Comparison of ENCODE assay signal across 9 mouse cellular contexts in genomic region chr1:154156177-154157062, GRCm38 (mm10). TPM values are rescaled to one million over a fixed set of nuclear protein-coding genes. Genes with fewer than 3 reads are reported as not detected.
DNase-seq lines count a peak whose midpoint lies in the region; ATAC-seq and TF ChIP-seq lines count a peak whose summit lies in the region.
"Had no signal": no experiment of that assay in that cellular context is flagged by ENCODE, and none has a peak within 500 bp of the region (broad histone marks: within the 10 kb centered on the region; RNA-seq: fewer than 3 reads in every experiment).

No protein-coding gene starts in this region.

- ATAC-seq in midbrain, postnatal 0 days (ENCODE audit: low FRiP score), result peak; percentile 90

- no peaks in the 10 kb centered on the region for H3K4me1 ChIP-seq in midbrain, postnatal 0 days (ENCODE audit: insufficient read depth, low read length)

- peak overlapping the region; percentile 65 for H3K27ac ChIP-seq in left cerebral cortex, adult 2 months
- H3K27ac ChIP-seq in midbrain, postnatal 0 days (ENCODE audit: low read depth, low read length), result peak overlapping the region; percentile 45

- no peaks in the 10 kb centered on the region for H3K36me3 ChIP-seq in midbrain, postnatal 0 days (ENCODE audit: insufficient read depth, low read length)

- peak; percentile 33 for DNase-seq in cerebellum, adult 9-10 months
- DNase-seq in cerebellum, postnatal 14 days, result no peak
- DNase-seq in urinary bladder, postnatal 14 days (ENCODE audit: low spot score), result peak; percentile 38
- DNase-seq in urinary bladder, adult 2 months (ENCODE audit: low spot score), result no peak
- peak in 1 of 2 experiments; percentile 64 for DNase-seq in left cerebral cortex, adult 2 months (ENCODE audit: extremely low spot score in 1 of 2, low spot score in 2 of 2)
- peak; percentile 77 for DNase-seq in midbrain, postnatal 0 days (ENCODE audit: low spot score)
- DNase-seq in natural killer cell, adult 2 months (ENCODE audit: low spot score in 2 of 2), result no peak
- DNase-seq in T-cell, adult 2 months (ENCODE audit: low spot score), result no peak

- no peak overlapping the region for H3K9ac ChIP-seq in midbrain, postnatal 0 days (replicated peaks; ENCODE audit: low read length, poor library complexity, severe bottlenecking)

- intact Hi-C loops in left cerebral cortex, adult 2 months (cut with DNase I), result loop anchor here (1.0 kb wide), 1 partner anchor 53 kb away; no protein-coding TSS in a partner anchor

- no peak overlapping the region for H3K4me3 ChIP-seq in left cerebral cortex, adult 2 months
- no peak overlapping the region for H3K4me3 ChIP-seq in midbrain, postnatal 0 days (ENCODE audit: low read depth, low read length)

- H3K9me3 ChIP-seq in midbrain, postnatal 0 days (ENCODE audit: low read length), result no peaks in the 10 kb centered on the region

- TF ChIP-seq CTCF in left cerebral cortex, adult 2 months (IDR thresholded peaks at IDR 0.05), result no peak
- TF ChIP-seq CTCF in midbrain, postnatal 0 days (IDR thresholded peaks at IDR 0.05), result no peak

- no peaks in the 10 kb centered on the region for H3K27me3 ChIP-seq in midbrain, postnatal 0 days (ENCODE audit: insufficient read depth, low read length)

- WGBS in midbrain, postnatal 0 days, result 36% methylated on average over 14 of the region's 14 CpGs

- H3K4me2 ChIP-seq in midbrain, postnatal 0 days (ENCODE audit: low read depth, low read length, poor library complexity, severe bottlenecking), result no peak overlapping the region

RNA-seq across cellular contexts. Expression of gene Zfp648, which starts 44.6 kb away (rescaled TPM):
- polyA plus RNA-seq in urinary bladder, adult 2 months (2012; rRNA removed), result not detected in 2 replicates
- under 1 TPM; 0.95 to 0.96 TPM for total RNA-seq in left cerebral cortex, adult 2 months (2021)
- not detected in 2 replicates for total RNA-seq in midbrain, postnatal 0 days (2014; rRNA removed)
- 0.75 and 0.85 TPM in 2 replicates for polyA plus RNA-seq in midbrain, postnatal 0 days (2015; fragmentation: Nextera tagmentation; extraction: Ambion mirVana)
- total RNA-seq: neutrophil, adult 5-6 weeks had no signal

Comparison
In these comparisons a context has a peak if more than half of its experiments do, and no peak if none do; other contexts are left out.
1. DNase-seq: peak in cerebellum, adult 9-10 months (single experiment), urinary bladder, postnatal 14 days (single experiment) and midbrain, postnatal 0 days (single experiment); none in cerebellum, postnatal 14 days (0 of 2), urinary bladder, adult 2 months (single experiment), natural killer cell, adult 2 months (0 of 2) and T-cell, adult 2 months (single experiment).